Mouse (Mus musculus): ENCODE measurements around the gene Zfp536. TPM values are rescaled to one million over a fixed set of nuclear protein-coding genes. Genes with fewer than 3 reads are reported as not detected.

The Zfp536 gene
- total RNA-seq, 2 experiments from 2014 or later: 0.61 to 1.2 TPM

DNA sequence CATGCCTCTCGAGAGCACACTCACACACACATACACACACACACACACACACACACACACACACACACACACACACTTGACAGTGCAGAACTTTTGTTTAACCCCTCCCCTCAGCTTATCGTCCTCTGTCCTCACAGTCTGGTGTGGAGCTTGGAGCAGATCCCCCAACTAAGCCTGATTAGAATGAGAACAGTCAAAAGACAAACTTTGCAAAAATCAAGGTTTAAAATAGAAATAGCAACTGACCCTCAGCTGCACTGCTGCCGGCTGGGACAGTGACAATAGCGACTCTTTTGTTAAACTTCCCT, 37.1 kb downstream of the Zfp536 start:
- no peak for DNase-seq
- no peak overlapping the region for H3K4me3 ChIP-seq
- no peak overlapping the region for H3K27ac ChIP-seq
- intact Hi-C loops (cut with DNase I): no loop called here
- no peak for TF ChIP-seq CTCF (IDR thresholded peaks at IDR 0.05)

DNA sequence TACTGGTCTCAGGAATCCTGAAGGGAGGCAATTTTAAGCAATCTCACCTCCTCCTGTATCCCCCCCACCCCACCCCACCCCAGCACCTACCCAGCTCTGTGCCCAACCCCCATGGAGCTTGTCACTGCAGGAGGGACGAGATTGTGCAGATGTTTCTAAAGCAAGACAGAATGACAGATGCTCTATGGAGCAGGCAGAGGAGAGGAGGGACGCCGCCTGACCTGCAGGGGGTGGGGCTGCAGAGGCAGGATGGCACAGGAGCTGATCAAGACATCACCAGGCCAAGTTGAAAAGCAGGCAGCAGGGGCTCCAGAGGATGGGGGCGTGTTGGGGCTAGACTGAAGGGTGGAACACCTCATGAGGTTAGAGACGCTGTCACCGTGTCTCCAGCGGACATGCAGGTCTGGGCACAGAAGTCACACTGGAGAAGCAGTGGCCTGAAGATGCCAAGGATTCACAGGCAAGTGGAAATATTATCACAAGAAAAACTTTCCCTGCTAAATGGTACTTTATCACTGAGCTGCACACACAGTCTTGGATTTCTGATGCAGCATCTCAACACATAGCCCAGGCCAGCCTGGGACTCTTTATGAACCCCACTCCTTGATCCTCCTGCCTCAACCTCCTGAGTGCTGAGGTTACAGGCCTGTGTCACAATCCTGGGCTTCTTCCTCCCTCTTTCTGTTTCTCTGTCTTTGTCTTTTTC, 37.6 kb downstream of the Zfp536 start:
- intact Hi-C loops (cut with DNase I): no loop called here

GRCm38 (mm10) chr7:37735101-37735500, 38.3 kb downstream of the Zfp536 start:
- no peak for TF ChIP-seq CTCF (IDR thresholded peaks at IDR 0.05)
- DNase-seq: no peak
- no peak overlapping the region for H3K4me3 ChIP-seq
- intact Hi-C loops (cut with DNase I): no loop called here
- no peak overlapping the region for H3K27ac ChIP-seq

More for the DNA sequence above, 37.6 kb downstream of the Zfp536 start:
- H3K27ac ChIP-seq: no peak overlapping the region
- DNase-seq: no peak
- no peak overlapping the region for H3K4me3 ChIP-seq
- no peak for TF ChIP-seq CTCF (IDR thresholded peaks at IDR 0.05)

DNA sequence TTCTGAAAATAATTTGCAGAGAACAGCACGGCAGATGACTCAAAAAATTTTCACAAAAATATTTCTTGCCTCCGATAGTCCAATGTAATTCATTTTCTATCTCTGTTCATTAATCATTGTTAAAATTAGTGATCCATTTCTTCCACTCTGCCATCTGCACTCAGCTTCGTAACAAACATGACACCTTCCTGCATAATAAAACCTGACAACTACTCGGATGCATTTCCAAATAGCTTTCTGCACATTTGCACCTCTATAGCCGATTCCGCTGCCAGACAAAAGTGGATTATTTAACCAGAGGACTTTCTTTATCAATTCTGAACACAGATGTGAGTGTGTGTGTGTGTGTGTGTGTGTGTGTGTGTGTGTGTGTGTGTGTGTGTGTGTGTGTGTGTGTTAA, 38.9 kb downstream of the Zfp536 start:
- DNase-seq: no peak
- H3K4me3 ChIP-seq: no peak overlapping the region
- TF ChIP-seq CTCF (IDR thresholded peaks at IDR 0.05): no peak
- no peak overlapping the region for H3K27ac ChIP-seq
- intact Hi-C loops (cut with DNase I): no loop called here

DNA sequence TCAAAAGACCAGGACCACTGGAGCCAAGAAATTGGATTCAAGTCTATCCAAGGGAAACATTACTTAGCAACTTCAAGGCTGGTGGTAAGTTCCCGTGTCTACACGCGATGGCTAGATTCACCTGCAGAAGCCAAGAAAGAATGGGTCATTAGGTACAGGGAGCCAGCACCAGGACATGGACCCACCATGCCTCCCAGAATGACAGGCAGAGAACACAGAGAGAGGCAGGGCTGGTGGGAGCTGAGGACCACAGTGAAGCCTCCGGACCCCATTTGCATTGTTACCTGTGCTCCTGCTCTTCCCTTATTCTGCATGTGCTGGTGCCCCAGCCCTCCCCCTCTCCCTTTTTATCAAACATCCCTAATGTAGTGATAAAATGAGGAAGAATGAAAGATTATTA, 39.4 kb downstream of the Zfp536 start:
- no peak overlapping the region for H3K4me3 ChIP-seq
- H3K27ac ChIP-seq: no peak overlapping the region
- DNase-seq: no peak
- intact Hi-C loops (cut with DNase I): no loop called here
- TF ChIP-seq CTCF (IDR thresholded peaks at IDR 0.05): no peak

DNA sequence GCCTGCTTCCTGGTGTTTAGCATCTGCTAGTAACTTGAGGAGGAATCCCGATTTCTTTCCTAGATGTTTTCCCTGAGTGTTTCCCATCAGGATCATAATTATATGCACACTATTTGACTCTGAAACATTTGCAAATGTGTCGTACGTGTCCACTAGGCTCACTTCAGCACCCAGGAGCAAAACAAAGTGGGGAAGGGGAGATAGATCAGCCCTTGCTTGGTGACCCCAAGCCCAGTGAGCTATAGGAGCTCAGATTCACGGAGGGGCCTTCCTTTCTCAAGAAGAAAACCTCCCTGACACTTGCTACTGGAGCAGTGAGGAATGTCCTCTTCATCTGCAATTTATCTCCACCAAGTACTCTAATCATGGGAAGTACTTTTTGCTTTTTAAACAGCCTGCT, 40.7 kb downstream of the Zfp536 start:
- H3K4me3 ChIP-seq: no peak overlapping the region
- no peak for TF ChIP-seq CTCF (IDR thresholded peaks at IDR 0.05)
- intact Hi-C loops (cut with DNase I): no loop called here
- no peak for DNase-seq
- no peak overlapping the region for H3K27ac ChIP-seq

DNA sequence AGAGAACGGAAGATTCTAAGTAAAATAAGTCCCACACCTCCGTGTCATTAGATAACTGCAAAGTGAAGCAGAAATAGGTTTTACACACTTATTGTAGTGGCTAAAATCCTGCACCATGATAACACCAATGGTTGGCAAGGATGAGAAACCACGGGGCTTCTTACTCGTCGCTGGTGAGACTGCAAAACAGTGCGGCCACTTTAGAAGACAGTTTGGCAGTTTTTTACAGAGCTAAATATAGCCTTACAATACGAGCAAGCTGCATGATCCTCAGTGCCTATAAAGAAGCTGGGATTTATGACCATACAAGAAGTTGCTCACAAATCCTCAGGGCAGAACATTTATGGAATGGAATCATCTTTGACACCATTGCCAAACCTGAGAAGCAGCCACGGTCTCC, 45.7 kb downstream of the Zfp536 start:
- DNase-seq: no peak
- no peak for TF ChIP-seq CTCF (IDR thresholded peaks at IDR 0.05)
- H3K4me3 ChIP-seq: no peak overlapping the region
- intact Hi-C loops (cut with DNase I): no loop called here
- H3K27ac ChIP-seq: no peak overlapping the region

DNA sequence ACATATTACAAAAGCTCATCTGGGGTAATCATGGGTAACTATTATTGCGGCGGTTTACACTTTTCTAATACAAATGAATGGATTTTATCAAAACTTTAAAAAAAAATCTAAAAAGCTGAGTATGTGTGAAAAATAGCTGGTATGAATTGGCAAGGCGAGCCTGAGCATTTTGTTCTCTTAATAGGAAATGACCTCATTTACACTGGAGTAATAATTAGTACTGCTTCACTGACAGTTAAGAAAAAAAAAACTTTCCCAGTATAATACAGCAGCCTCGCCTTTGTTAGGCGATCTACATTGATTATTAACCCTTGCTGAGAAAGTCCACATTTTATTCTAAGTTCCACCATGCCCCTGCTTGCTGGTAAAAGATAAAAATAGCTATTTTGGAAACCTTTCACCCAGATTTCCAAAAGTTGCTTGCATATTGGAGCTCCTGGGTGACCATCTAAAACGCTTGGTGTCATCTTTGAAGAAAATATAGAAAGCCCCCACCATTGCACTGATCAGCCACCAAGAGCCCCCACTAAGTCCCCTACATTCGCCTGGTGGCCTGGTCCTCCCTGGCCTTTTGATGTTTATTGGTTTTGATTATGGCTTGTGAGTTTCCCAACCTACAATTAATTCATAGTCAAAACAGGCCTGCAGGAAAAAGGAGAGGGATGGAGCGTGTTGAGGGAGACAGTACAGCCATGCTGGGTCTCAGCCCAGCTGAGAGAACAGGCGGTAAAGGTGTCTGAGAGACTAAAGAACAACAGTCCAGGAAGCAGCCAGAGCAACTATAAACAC, 49.2 kb downstream of the Zfp536 start:
- no peak overlapping the region for H3K27ac ChIP-seq
- intact Hi-C loops (cut with DNase I): no loop called here
- H3K4me3 ChIP-seq: no peak overlapping the region
- TF ChIP-seq CTCF (IDR thresholded peaks at IDR 0.05): no peak
- DNase-seq: no peak

- intact Hi-C loops (cut with DNase I): no loop called here
- H3K27ac ChIP-seq: no peak overlapping the region
- no peak for TF ChIP-seq CTCF (IDR thresholded peaks at IDR 0.05)
- no peak overlapping the region for H3K4me3 ChIP-seq
- no peak for DNase-seq
Observed at GRCm38 (mm10) chr7:37723191-37723592, 50.2 kb downstream of the Zfp536 start.

DNA sequence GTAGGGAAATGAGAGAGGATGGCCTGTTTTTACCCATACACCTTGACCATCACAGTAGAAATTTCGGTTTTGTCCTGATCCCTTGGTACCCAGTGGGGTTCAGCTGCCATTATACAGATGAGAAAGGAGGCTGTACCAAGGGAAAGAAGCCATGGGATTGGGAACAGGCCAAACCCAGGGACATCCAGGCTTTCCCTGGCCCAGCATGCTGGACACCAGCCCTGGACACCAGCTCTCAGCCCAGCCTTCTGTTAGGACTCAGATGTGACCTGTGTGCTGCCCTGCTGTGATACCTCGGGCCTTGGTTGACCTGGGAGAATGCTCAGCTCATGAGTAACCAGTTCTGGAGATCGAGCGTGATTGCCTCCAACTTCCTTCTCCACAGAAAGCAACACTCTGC, 51.8 kb downstream of the Zfp536 start:
- intact Hi-C loops (cut with DNase I): no loop called here
- TF ChIP-seq CTCF (IDR thresholded peaks at IDR 0.05): no peak
- no peak for DNase-seq
- no peak overlapping the region for H3K27ac ChIP-seq
- H3K4me3 ChIP-seq: no peak overlapping the region

- TF ChIP-seq CTCF (IDR thresholded peaks at IDR 0.05): no peak
- Histone ChIP-seq H3K4me3 (no peak overlapping the region), H3K27ac (no peak overlapping the region)
- intact Hi-C loops (cut with DNase I): no loop called here
- peak; percentile 23 for DNase-seq
Observed at GRCm38 (mm10) chr7:37718671-37719402, 54.6 kb downstream of the Zfp536 start.

DNA sequence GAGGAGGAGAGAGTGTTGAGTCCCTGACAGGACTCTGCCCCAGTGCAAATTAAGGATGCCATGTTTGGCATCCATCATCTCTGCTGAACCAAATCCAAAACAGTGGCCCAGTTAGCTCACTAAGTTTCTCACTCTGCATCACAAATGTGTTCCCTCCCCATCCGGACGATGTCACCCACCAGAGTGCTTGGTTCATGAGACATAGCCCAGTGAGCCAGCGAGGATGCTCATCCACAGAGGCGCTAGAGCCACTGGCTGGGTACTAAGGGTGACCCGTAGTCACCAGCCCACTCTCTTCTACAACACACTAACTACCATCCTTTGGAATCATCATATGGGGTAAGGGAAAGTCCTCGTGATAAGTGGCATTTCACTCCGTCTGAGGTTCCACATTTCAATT, 56.4 kb downstream of the Zfp536 start:
- no peak overlapping the region for H3K4me3 ChIP-seq
- intact Hi-C loops (cut with DNase I): no loop called here
- DNase-seq: no peak
- no peak overlapping the region for H3K27ac ChIP-seq
- no peak for TF ChIP-seq CTCF (IDR thresholded peaks at IDR 0.05)

DNA sequence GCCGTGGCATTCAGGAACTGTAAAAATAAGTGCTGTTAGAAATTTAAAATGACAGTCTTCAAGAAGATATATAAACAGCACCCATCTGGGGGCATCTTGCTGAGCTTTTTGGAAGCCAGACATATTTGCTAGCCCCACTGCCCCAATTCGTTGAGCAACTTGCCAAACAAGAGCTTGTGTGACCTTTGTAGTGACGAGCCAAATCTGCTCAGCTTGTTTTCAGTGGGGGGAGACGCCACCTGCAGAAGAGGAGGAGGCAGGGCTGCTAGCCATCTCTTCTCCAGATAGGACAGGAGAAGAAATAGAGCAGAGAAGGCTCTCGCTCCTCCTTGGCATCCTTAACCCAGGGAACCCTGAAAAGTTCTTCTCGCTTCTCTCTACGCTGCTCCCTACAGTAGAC, 56.8 kb downstream of the Zfp536 start:
- no peak overlapping the region for H3K4me3 ChIP-seq
- intact Hi-C loops (cut with DNase I): no loop called here
- TF ChIP-seq CTCF (IDR thresholded peaks at IDR 0.05): no peak
- no peak overlapping the region for H3K27ac ChIP-seq
- no peak for DNase-seq
